Mouse (Mus musculus) lung, embryonic 14.5 days (tissue): ENCODE measurements around the gene Ptges3l. TPM values are rescaled to one million over a fixed set of nuclear protein-coding genes. Genes with fewer than 3 reads are reported as not detected.

Source experiments
- ATAC-seq: fragments of 200-750 bp; cut with Nextera tagmentation; 2 replicates; pipeline ENCODE4 v1.8.0; 2017; ENCODE audit warnings: mild to moderate bottlenecking, moderate TSS enrichment, moderate library complexity; ENCODE audit not compliant: insufficient read depth
- DNase-seq: peaks from one replicate; pipeline ENCODE4 v3.0.0-alpha.2; 2015
- H3K27ac ChIP-seq: fragments of 300-500 bp; sonication (generic); 2 replicates; pipeline ENCODE4 v1.5.1; 2014; ENCODE audit warnings: low read depth, mild to moderate bottlenecking, moderate library complexity
- H3K27me3 ChIP-seq: fragments of 300-500 bp; sonication (generic); 2 replicates; pipeline ENCODE4 v1.6.1; 2014; ENCODE audit warnings: low read length, control low read depth; ENCODE audit not compliant: insufficient read depth
- H3K36me3 ChIP-seq: fragments of 300-500 bp; sonication (generic); 2 replicates; pipeline ENCODE4 v1.6.1; 2014; ENCODE audit warnings: control low read depth; ENCODE audit not compliant: insufficient read depth
- H3K4me1 ChIP-seq: fragments of 300-500 bp; sonication (generic); 2 replicates; pipeline ENCODE4 v1.6.1; 2014; ENCODE audit warnings: antibody characterized with exemption, control low read depth; ENCODE audit not compliant: insufficient read depth
- H3K4me2 ChIP-seq: fragments of 300-500 bp; sonication (generic); 2 replicates; pipeline ENCODE4 v1.6.1; 2014; ENCODE audit warnings: mild to moderate bottlenecking
- H3K4me3 ChIP-seq: fragments of 300-500 bp; sonication (generic); 2 replicates; pipeline ENCODE4 v1.5.1; 2014; ENCODE audit warnings: low read depth, low read length
- H3K9ac ChIP-seq: fragments of 300-500 bp; sonication (generic); 2 replicates; pipeline ENCODE4 v1.6.1; 2014
- H3K9me3 ChIP-seq: fragments of 300-500 bp; sonication (generic); 2 replicates; pipeline ENCODE4 v1.6.1; 2016; ENCODE audit warnings: low read depth, low read length, control low read depth
- CTCF ChIP-seq: IDR thresholded peaks from 2 replicates; pipeline ENCODE4 v1.5.1; 2016; ENCODE audit warnings: antibody characterized with exemption, low read depth
- WGBS: fragments of 180-500 bp; shearing (Covaris S2); extraction: QIAGEN DNeasy Blood & Tissue Kit; methylation state at CpG from one replicate; pipeline ENCODE4 v1.1.7; 2014; 5-methylcytosine and 5-hydroxymethylcytosine counted together
- polyA plus RNA-seq: library from polyadenylated mRNA; unstranded; fragments of >200 nt; fragmentation: Nextera tagmentation; extraction: Ambion mirVana; gene quantifications from 2 replicates; pipeline ENCODE4 v1.2.1, GENCODE M21; 2014

Ptges3l gene
- polyA plus RNA-seq, 1 experiment from 2014 or later = 9.3 TPM

DNA sequence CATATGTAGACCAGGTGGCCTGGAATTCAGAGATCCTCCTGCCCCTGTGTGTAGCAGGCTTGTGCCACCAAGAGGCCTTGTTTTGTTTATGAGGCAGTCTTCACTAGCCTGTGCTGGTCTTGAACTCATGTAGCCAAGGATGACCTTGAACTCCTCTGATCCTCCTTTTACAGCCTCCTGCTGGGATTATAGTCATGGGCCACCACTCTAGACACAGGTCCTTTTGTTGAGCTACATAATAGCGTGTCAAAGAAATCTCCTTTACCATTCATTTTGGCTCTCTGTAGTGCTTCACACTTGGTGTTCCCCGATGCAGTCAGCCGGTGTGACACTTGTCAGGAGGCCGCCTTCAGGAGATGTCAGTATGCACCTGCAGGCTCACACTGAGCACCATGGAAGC is 11.8 kb upstream of the Ptges3l start:
- Histone ChIP-seq H3K9me3 (no peaks in the 10 kb centered on the region), H3K4me2 (no peak overlapping the region), H3K4me1 (no peaks in the 10 kb centered on the region), H3K9ac (no peak overlapping the region), H3K27ac (no peak overlapping the region), H3K36me3 (peaks cover 36% of the 10 kb centered on the region), H3K4me3 (no peak overlapping the region), H3K27me3 (no peaks in the 10 kb centered on the region)
- ATAC-seq = no peak
- WGBS = 82% methylated on average over 4 of the region's 4 CpGs
- no peak for DNase-seq
- no peak for TF ChIP-seq CTCF

DNA sequence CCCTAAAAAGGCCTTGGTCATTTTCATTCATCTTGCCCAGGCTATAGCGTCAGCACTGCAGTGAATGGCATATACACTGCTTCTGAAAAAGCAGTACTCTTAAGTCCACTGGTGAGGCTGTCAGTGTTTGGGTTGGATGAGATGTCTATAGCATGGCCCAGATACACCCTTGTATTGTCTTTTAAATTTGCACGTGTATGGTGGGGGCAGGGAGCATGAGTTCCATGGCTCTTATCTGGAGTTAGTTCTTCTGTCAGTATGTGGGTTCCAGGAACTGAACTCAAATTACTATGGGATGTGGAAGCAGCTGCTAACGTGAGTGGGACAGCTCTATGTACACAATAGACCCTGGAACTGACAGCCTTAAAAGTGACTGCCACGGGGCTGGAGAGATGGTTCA is 10.7 kb upstream of the Ptges3l start:
- Histone ChIP-seq H3K27ac (no peak overlapping the region), H3K9me3 (no peaks in the 10 kb centered on the region), H3K9ac (no peak overlapping the region), H3K4me2 (no peak overlapping the region), H3K4me1 (no peaks in the 10 kb centered on the region), H3K27me3 (no peaks in the 10 kb centered on the region), H3K36me3 (peaks cover 43% of the 10 kb centered on the region), H3K4me3 (no peak overlapping the region)
- DNase-seq = no peak
- WGBS = 68% methylated on average over 4 of the region's 4 CpGs
- ATAC-seq = no peak
- no peak for TF ChIP-seq CTCF

DNA sequence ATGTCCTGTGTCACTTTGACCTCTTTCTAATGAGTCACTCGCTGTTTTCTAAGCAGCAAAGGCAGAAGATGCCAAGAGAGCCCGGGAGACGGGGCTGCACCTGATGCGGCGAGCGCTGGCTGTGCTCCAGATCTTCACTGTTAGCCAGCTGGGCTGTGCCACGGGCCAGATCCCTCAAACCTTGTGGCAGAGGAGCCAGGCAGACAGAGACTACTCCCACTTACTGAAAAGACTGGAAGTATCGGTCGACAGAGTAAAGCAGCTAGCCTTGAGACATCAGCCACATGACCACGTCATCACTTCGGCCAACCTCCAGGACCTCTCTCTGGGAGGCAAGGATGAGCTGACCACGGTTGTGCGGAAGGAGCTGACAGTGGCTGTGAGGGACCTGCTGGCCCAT is 8.3 kb upstream of the Ptges3l start:
- H3K36me3 ChIP-seq = peaks cover 60% of the 10 kb centered on the region
- 88% methylated on average over 13 of the region's 13 CpGs for WGBS
- H3K9me3 ChIP-seq = no peaks in the 10 kb centered on the region
- no peaks in the 10 kb centered on the region for H3K27me3 ChIP-seq
- no peak for DNase-seq
- H3K4me2 ChIP-seq = no peak overlapping the region
- H3K4me3 ChIP-seq = no peak overlapping the region
- no peaks in the 10 kb centered on the region for H3K4me1 ChIP-seq
- no peak for TF ChIP-seq CTCF
- no peak overlapping the region for H3K27ac ChIP-seq
- ATAC-seq = no peak
- no peak overlapping the region for H3K9ac ChIP-seq

DNA sequence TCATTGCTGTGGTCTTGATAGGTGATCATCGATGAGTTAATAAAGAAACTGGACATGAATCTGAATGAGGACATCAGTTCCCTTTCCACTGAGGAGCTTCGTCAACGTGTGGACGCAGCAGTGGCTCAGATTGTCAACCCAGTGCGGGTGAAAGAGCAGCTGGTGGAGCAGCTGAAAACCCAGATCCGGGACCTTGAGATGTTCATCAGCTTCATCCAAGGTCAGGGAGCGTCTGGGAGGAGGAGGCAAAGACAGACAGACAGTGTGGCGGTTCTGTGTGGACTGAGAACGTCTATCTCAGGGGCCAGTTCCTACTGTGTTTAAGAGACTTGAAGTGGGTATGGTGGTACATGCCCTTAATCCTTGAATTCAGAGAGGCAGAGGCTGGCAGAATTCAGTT is 6.2 kb upstream of the Ptges3l start:
- DNase-seq = no peak
- peaks cover 60% of the 10 kb centered on the region for H3K36me3 ChIP-seq
- 86% methylated on average over 9 of the region's 9 CpGs for WGBS

DNA sequence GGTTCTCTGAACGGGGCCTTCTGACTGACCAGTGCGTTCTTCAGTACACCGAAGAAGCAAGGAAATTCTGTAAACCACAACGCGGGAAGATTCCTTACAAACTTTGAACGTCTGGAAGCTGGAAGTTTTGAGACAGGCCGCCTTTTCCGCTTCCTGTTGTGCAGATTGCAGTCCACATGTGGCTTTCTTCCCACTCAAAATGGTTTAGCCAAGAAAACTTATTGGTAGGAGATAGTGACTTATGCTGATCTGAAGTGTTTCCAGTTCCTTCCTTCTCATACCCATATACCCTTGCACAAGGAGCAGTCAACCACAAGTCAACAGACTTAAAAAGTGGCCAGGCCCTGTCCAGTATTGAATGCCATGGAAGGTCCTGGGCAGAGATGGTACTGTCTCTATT is 1.0 kb upstream of the Ptges3l start:
- Histone ChIP-seq H3K36me3 (peaks cover 17% of the 10 kb centered on the region), H3K4me2 (peak overlapping the region; percentile 92), H3K9me3 (no peaks in the 10 kb centered on the region), H3K9ac (peak overlapping the region; percentile 78), H3K27me3 (no peaks in the 10 kb centered on the region), H3K27ac (no peak overlapping the region), H3K4me1 (peaks cover 14% of the 10 kb centered on the region), H3K4me3 (peak overlapping the region; percentile 94)
- DNase-seq = peak; percentile 5
- ATAC-seq = no peak
- TF ChIP-seq CTCF = no peak
- 49% methylated on average over 8 of the region's 8 CpGs for WGBS

More for the DNA sequence above, 6.2 kb upstream of the Ptges3l start:
- H3K9ac ChIP-seq = no peak overlapping the region
- no peaks in the 10 kb centered on the region for H3K27me3 ChIP-seq
- H3K9me3 ChIP-seq = no peaks in the 10 kb centered on the region
- ATAC-seq = no peak
- H3K4me3 ChIP-seq = no peak overlapping the region
- no peak overlapping the region for H3K4me2 ChIP-seq
- TF ChIP-seq CTCF = no peak
- peaks cover 4% of the 10 kb centered on the region for H3K4me1 ChIP-seq
- H3K27ac ChIP-seq = no peak overlapping the region

DNA sequence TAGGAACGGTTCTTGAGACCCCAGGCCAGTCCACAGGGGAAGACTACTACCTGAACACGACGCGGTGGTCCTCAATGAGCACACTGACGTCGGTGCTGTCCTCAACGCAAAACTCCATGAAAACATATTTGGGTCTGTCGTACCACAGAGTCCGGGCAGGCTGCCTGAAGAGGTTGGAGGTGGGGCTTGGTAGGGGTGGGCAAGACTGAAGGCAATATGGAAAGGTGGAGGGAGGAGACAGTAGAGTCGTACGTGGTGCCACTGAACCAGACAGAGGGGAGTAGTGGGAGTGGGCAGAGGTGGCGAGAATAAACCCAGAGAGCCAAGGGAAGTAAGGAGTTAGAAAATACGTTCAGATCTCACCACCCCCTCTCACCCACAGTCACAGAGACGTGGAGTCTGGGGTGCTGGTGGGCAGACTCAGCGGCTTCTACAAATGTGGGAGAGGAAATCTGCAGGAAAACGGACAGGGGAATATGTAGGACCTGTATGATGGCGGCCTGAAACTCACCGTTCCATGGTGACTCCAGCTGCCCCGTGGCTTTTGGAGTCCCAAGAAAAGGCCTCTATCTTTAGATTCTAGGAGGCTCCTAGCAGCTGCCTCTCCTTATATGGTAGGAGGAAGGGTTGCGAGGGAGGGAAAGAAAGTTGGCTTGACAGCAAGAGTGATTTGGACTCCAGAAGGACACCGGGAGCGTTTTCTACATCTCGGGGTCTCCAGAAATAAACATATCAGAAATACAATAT is 855 bp downstream of the Ptges3l start, which contains the start of gene Gm27029:
Gm27029 (minus strand) TSS at position 692 of the 747 bp plus-strand sequence.
- Histone ChIP-seq H3K27me3 (no peaks in the 10 kb centered on the region), H3K4me3 (peak within 1 kb of the TSS; percentile 94), H3K4me2 (peak within 1 kb of the TSS; percentile 92), H3K4me1 (peaks cover 14% of the 10 kb centered on the region), H3K9ac (peak within 1 kb of the TSS; percentile 78), H3K27ac (peak within 1 kb of the TSS; percentile 89), H3K9me3 (no peaks in the 10 kb centered on the region), H3K36me3 (0 out of 2 replicates have a peak, but pooled peaks cover 3% of the 10 kb centered on the region)
- DNase-seq (peak; percentile 44), ATAC-seq (peak; percentile 84)
- TF ChIP-seq CTCF = no peak
- 4% methylated on average over 23 of the region's 23 CpGs for WGBS

DNA sequence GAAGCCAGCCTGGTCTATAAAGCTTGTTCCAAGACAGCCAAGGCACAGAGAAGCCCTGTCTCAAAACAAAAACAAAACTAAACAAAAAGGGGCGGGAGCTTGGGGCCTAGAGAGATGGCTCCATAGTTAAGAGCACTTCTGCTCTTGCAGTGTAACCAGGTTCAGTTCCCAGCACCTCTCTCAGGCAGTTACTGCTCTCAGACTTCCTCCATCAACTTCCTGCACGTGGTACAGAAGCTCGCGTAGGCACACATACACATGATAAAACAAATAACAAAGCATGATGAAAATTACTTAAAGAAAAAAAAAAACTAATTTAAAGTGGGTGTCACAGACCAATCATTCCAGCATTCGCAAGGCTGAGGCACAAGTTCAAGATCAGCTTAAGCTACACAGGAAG is 5.0 kb downstream of the Ptges3l start:
- no peaks in the 10 kb centered on the region for H3K36me3 ChIP-seq
- H3K4me2 ChIP-seq = no peak overlapping the region
- no peak for TF ChIP-seq CTCF
- H3K4me3 ChIP-seq = no peak overlapping the region
- no peaks in the 10 kb centered on the region for H3K9me3 ChIP-seq
- no peak for DNase-seq
- H3K9ac ChIP-seq = no peak overlapping the region
- no peak for ATAC-seq
- peaks cover 6% of the 10 kb centered on the region; the same call in 1 of the 2 replicates for H3K4me1 ChIP-seq
- WGBS = 82% methylated on average over 5 of the region's 5 CpGs
- H3K27me3 ChIP-seq = no peaks in the 10 kb centered on the region
- no peak overlapping the region for H3K27ac ChIP-seq
